Mouse (Mus musculus) embryo, embryonic 11 days (tissue): ENCODE results near the gene Plb1.

Source experiments
- DNase-seq: peaks from one replicate; pipeline ENCODE4 v3.0.0-alpha.2; 2015

Plb1 gene

GRCm38 (mm10) chr5:32260751-32261150 lies 28.2 kb downstream of the Plb1 start:
- no peak for DNase-seq

- DNase-seq: no peak
Observed at GRCm38 (mm10) chr5:32261251-32261650, 28.7 kb downstream of the Plb1 start.

GRCm38 (mm10) chr5:32262534-32262933 lies 30.0 kb downstream of the Plb1 start:
- no peak for DNase-seq

- no peak for DNase-seq
Observed at GRCm38 (mm10) chr5:32272502-32272901, 40.0 kb downstream of the Plb1 start.

- DNase-seq: no peak
Observed at GRCm38 (mm10) chr5:32278000-32278694, 45.6 kb downstream of the Plb1 start.

- DNase-seq: no peak
Observed at GRCm38 (mm10) chr5:32280066-32280465, 47.6 kb downstream of the Plb1 start.

- no peak for DNase-seq
Observed at GRCm38 (mm10) chr5:32282345-32282744, 49.8 kb downstream of the Plb1 start.

- DNase-seq: no peak
Observed at GRCm38 (mm10) chr5:32283457-32283856, 50.9 kb downstream of the Plb1 start.

GRCm38 (mm10) chr5:32286315-32286714 lies 53.8 kb downstream of the Plb1 start:
- no peak for DNase-seq

GRCm38 (mm10) chr5:32288021-32288420 lies 55.5 kb downstream of the Plb1 start:
- no peak for DNase-seq

GRCm38 (mm10) chr5:32291316-32291715 lies 58.8 kb downstream of the Plb1 start:
- DNase-seq: no peak

GRCm38 (mm10) chr5:32302991-32303921 lies 70.7 kb downstream of the Plb1 start:
- peak; percentile 88 for DNase-seq

GRCm38 (mm10) chr5:32307106-32307505 lies 74.6 kb downstream of the Plb1 start:
- no peak for DNase-seq

- no peak for DNase-seq
Observed at GRCm38 (mm10) chr5:32308647-32309046, 76.1 kb downstream of the Plb1 start.

GRCm38 (mm10) chr5:32309714-32310113 lies 77.2 kb downstream of the Plb1 start:
- no peak for DNase-seq

- DNase-seq: no peak
Observed at GRCm38 (mm10) chr5:32310802-32311201, 78.3 kb downstream of the Plb1 start.

- DNase-seq: no peak
Observed at GRCm38 (mm10) chr5:32311589-32312166, 79.2 kb downstream of the Plb1 start.

- no peak for DNase-seq
Observed at GRCm38 (mm10) chr5:32313671-32314070, 81.2 kb downstream of the Plb1 start.

GRCm38 (mm10) chr5:32314731-32315130 lies 82.2 kb downstream of the Plb1 start:
- no peak for DNase-seq

GRCm38 (mm10) chr5:32322146-32322811 lies 89.8 kb downstream of the Plb1 start:
- DNase-seq: peak; percentile 65

- no peak for DNase-seq
Observed at GRCm38 (mm10) chr5:32328139-32328538, 95.6 kb downstream of the Plb1 start.

GRCm38 (mm10) chr5:32332591-32332990 lies 100.1 kb downstream of the Plb1 start:
- no peak for DNase-seq

GRCm38 (mm10) chr5:32335172-32335571 lies 102.7 kb downstream of the Plb1 start:
- peak; percentile 31 for DNase-seq
